Mouse (Mus musculus) c-Kit-positive CD71-positive TER-119-negative erythroid progenitor cells, embryonic 14.5 days (primary cell): ENCODE measurements around the gene Tcte2.

Experiments
- DNase-seq: peaks from one replicate; pipeline ENCODE4 v3.0.0-alpha.2; 2013; ENCODE audit warnings: low read depth

The Tcte2 gene

DNA sequence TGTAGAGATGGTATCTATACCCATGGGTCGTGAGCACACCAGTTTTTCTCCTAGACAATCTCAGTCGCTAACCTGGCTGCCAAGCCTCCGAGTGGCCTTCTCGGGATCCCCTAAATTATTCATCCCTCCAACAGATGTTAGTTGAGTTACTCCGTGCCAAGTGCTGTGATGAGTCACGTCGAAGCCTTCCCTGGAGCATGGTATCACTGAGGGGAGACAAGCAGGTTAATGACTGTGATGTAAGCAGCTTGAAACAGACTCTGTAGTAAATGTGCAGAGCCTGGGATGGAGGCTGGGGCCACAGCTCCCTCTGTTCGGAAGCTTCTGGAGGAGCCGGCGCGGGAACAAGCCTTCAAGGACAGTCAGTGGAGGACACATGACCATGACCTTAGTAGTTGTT lies 44.2 kb downstream of the Tcte2 start:
- no peak for DNase-seq

DNA sequence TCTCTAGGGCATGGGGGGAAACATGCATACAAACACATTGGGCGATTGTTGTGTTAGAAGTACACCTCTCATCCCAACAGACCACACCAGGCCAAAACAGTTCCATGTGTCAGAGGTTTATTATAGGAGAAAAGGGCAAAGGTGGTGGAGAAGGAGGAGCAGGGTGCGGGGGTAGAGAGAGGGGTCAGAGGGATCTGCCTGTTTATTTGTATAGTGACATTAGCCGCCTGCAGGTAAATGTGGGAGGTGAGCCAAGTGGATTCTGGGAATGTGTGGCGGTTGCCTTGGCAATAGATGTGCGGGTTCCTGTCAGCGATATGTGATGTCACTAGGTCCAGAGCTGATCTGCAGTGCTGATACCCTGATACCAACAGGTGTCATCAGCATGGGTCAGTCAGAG lies 45.3 kb downstream of the Tcte2 start:
- no peak for DNase-seq

DNA sequence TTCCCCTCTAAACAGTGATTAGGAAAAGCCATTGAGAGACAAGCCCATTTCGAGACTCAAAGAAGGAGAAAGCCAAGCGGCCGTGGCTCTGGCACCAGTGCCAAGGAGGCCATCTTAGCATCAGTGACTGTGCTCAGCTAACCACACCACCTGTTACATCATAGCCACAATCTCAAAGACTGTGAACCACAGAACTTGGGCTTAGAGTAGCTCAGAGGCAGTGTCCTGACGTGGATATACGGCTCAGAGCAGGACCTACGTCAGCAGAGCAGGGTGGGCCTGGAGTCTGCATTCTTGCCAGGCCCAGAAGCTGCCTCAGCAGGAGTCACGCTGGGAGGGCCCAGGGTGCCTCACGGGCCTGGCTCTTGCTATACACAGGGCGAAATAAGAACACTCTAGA lies 46.1 kb downstream of the Tcte2 start:
- DNase-seq: no peak

DNA sequence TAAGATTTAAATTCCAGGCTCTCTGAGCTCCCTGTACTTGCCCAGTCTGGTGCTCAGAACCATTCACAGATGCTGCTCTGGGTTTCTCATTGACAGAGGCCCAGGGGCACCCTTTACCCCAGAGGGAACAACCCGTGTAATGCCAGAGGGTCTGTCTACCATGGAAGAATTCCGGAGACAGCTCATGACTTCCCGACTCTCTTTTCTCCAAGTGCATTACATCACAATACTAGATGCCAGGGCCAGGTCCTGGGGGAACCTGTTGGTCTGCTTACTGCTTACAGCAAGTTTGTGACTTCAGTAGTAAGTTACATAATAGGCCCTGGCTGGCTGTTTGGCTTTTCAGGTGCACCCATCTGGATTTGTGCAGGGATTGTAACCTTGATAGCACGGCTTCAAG lies 47.0 kb downstream of the Tcte2 start:
- DNase-seq: no peak

DNA sequence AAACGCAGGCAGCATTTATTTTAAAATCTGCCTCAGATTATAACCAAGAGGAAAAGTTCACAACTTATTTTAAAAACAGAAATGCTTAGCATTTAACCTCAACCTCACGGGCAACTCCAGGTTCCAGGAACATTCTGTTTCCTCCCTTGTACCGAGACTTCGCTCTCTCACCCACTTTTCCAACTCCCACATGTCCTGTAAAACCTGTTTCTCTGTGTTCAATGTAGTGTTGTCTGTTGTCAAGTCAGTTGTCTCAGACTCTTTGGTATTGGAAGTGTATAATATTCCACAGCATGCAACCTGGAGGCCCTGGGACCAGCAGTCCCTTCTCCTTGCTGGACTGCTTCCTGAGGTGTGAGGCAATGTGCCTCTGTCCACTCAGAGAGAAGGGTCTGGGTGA lies 47.5 kb downstream of the Tcte2 start:
- no peak for DNase-seq

DNA sequence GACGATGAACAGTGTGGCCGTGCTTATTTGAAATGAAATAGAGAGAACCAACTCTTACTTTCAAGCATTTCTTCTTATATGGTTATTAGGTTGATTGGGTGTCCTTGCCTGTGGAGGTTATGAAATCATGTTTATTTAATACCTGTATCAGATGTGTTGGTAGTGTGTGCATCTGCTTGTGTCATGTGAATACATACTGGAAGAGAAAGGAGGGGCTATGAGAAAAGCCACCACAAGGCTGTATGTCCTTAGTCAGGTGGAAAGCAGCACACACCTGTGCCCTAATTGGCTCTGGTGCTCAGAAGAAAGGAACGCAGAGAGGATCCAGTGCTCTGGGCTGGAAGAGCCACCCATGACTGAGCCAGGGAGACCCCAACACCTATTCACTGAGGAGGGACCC lies 49.1 kb downstream of the Tcte2 start:
- DNase-seq: no peak

DNA sequence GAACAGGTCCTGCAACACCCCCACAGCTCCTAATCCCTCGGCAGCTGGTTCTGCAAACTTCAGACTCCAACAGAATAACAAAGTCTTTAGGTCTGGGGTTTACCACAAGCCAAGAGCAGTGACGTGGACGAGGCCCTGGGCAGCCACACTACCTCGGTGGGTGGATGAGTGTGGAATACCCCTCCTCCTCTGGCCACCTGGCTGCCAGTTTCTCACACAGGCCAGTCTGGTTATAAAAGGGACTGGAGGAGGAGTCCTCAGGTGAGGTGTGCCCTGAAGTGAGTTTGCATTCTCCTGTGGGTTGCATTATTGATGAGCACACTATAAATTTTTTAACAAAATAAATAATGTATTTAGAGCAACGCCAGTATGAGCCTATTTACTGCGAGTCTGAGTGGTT lies 49.5 kb downstream of the Tcte2 start:
- DNase-seq: no peak

DNA sequence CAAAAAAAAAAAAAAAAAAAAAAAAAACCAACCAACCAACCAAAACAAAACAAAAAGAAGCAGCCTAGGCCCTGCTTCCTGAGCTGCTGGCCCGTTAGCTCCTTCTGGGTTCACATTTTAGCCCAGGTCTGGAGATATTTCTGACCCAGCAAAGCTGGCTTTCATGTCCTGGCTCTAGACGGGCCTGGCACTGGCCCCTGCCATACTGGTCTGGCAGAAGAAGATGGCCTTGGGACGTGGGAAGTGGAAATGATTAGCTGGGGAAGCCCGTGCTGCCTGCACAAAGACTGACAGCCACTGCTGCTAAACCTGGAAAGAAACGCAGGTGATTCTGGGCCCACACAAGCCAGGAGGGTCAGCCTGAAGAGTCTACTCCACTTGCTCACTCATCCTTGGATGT lies 50.5 kb downstream of the Tcte2 start:
- DNase-seq: no peak

DNA sequence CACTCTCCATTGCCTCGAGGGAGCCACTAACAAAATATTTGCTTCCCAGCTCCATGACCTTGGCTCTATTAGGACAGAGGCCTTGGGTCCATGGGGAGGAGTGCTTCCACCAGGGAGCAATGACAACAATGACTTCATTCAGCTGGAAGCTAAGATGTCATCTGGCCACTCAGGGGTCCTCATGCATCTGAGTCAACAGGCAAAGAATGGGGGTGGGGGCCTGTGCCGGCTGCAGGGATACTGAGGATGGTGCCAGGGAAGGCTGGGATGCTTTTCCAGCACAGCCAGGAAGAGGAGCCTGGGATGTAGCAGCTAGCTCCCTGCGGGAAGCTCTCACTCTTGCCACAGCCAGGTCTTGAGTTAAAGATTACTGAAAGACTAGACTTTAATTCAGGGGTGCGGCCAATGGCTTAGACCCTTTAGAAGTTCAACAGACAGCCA lies 56.1 kb downstream of the Tcte2 start:
- no peak for DNase-seq

DNA sequence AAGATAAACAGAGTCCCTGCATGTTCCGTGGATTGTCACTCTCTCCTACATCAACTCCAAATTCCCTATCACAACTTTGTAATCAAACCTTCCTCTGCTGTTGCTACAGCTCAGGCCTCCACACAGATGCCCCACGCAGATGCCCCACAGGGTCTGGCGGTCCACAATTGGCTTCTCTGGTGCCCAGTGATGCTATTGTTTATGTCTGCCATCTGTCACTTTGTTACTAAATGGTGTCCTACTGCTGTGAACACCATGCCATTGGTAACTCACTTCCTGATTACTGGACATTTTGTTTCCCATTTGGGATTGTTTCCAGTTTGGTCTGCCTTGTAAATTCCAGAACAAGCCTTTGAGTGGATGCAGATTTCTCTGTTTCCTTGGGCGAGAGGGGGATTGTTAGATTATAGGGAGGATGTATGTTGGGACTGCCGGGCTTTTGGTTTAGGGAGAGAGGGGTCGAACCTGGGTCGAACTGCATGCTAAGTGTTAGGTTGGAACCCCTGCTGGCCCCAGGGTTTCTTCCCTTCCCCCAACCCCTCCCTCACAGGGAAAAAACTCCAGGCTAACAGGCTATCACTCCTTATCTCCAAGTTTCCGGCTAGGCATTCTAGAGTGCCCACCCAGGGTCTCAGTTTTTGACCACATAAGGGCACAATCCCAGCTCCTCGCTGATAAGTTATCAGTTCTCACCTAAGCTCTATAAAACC lies 57.9 kb downstream of the Tcte2 start:
- DNase-seq: no peak

DNA sequence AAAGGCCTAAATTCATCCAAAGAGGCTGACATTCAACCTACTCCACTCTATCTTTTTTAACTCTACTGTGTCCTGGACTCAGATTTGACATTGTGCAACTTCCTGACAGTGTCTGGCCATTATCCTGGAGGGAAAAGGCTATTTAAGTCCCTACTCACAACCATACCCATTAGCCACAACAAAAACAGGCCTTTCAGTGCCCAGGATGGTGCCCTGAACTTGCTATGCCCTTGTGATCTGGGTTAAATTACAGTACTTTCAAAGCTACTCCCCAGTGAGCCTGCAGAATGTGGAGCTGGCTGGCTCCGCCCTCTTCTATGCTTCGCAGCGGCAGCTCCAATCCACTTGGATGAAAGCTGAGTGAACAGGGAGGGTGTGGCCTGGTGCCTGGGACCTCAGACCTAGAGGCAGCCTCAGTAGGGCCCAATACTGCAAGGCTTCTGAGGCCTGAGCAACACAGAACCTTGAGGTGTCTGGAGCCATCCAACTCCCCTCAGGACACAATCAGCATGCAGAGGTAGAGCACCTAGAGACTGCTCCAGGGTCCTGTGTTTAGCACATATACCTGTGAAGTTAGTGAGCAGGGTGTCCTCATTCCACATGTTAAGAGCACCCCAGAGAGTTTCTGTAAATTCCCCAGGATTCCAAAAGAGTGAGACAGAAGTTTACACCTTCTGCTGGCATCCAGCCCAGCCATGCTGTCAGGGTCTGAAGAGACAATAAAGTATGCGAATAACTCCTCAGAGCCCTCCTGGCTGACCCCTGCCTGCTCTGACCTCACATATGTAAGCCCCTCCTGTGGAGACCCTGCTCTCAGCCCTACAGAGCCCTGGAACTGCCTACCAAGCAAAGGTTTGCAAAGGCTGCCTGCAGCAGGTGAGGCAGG lies 61.3 kb downstream of the Tcte2 start:
- DNase-seq: no peak

DNA sequence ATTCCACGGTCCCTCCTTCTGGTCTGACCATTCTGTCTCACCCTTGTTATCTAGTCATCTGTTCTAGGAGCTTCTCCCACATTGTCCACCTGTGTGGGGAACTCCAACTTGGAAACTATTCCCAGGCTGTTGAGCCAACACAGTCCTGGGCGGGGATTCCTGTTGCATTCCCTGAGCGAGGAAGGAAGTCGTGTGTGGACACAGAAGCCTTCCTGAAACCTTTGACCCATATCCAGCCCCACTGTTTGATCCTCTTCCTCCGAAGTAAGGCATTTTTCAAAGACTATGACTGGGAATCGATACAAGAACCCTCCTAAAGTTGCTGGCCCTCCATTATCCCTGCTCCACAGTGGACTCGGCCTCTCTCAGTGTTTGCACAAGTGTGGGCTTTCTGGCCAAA lies 61.9 kb downstream of the Tcte2 start:
- DNase-seq: no peak

DNA sequence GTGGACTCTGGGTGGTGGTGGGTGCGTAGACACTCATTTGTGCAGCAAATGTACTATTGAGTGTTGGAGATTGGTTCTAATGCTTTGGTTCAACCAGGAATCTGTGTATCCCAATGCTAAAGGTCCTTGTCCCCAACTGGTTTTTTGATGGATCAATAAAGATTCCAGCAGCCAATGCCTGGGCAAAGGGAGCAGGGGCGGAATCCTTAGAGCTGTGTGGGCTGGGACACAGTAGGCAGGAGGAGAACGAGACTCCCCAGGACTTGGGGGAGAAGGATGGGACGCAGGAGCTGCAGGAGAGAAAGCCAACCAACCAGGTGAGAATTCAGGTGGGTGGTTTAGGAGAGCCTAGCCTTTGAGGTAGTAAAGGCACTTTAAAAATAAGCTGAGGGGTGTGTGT lies 63.4 kb downstream of the Tcte2 start:
- no peak for DNase-seq

DNA sequence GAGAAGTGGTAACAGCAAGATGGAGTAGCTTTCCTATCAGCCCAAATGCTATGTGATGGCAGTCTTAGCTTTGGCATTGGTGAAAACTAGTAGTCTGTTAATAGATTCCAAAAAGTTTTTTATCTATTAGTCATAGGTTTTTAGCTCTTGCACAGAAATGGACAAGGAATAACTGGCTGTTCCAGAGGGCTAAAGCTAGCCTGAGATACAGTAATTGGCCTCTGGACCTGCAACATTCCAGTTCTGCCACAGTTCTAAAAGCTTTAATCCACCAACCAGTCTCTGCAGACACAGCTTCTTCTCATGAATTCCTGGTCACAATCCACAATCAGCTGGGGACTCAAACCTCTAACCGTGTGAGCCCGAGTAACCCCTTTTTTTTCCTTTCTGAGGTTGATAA lies 64.0 kb downstream of the Tcte2 start:
- DNase-seq: no peak

DNA sequence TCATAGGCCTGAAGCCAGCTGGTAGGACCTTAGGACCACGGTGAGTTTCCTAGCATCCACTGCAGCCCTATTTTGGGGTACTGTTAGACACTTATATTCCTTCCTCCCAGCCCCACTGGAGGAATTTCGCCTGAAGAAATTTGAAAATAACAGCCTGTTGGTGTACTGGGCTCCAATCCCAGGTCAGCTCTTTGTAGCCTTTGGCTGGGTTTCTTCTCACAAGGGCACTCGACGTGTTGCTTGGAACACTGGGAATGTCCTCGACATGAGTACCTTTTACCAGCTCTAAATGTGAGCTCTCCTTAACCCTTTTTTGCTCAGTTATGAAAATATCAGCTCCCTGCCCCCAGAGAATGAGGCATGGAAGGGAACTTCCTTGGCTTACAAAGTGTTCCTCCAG lies 65.7 kb downstream of the Tcte2 start:
- no peak for DNase-seq

DNA sequence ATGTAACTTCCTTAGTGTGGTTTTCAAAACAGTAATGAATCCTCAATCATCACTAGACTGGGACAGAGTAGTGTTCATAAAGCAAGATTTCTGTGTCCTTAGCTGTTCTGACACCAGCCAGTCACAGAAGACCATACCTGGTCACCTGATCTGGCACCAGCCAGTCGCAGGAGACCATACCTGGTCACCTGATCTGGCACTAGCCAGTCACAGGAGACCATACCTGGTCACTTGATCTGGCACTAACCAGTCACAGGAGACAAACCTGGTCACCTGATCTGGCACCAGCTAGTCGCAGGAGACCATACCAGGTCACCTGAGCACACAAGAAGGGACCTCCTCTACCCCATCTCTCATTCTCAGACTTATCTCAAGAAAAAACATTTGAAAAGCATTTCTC lies 66.4 kb downstream of the Tcte2 start:
- no peak for DNase-seq

DNA sequence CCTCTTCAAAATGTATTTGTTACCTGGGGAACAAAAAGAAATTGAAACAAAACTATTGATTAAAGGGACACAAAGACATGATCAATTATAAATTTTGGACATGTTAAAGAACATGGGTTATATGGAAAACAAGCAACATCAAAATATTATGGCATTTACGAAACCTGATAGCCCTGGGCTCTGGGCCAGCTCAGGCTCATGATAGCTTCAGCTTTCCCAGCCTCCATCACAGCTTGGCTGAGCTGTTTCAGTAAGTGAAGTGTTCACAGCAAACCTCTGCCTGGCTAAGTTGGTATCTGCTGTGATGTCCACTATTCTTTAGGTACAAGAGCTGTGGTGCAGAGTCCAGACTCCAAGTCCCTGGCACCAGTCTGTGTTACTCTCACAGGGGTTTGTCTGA lies 67.4 kb downstream of the Tcte2 start:
- no peak for DNase-seq

DNA sequence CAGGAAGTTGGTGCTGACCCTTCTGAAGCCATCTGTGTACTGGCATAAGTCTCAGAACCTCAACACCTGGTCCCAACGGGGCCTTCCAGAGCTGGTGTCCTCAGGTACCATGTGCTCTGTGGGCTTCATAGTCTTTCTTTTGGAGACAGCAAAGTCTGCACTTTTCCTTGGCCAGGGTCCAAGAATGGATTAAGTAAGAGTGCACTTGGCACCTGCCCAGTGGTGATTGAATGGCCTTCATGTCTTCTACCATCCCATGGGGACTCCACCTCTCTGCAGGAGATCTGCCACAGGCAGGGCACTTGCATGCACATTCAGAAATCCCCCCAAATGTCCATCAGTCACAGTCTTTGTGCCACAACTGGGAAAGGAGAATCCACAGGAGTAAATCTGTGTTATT lies 74.0 kb downstream of the Tcte2 start:
- no peak for DNase-seq

DNA sequence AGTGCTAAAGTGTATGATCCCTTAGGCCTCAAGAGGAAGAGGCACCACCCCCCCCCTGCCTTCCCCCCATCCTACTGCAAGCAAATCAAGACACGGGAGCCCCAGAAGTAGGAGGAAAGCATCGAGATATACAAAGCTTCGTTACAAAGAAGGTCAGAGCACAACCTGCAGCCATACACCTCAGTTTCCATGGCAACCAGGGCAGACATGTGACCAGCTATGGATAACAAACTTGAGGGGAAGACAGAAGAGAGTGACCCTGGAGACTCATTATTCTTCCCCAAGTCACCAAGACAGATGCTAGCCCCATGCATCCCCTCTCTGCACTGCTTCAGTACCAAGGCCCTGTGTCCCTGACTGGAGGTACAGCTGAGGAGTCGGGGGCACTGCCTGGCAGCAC lies 74.5 kb downstream of the Tcte2 start:
- DNase-seq: no peak

DNA sequence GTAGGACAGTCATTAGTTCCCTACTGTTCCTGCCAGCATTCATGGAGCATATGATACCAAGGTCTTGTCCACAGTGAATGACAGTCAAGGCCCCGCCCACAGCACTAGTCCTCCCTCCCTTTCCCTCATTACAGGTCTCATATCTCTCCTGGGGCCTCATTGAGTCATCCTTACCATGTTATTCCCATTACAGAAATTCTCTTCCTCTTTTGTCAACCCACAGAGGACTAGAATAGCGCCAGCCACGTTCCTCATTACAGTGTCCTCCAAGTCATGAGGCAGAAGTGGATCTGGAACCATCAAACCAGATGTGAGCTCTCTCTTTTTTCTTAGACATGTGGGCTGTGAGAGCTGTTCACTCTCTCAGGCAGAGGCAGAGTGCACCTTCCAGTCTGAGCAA lies 76.0 kb downstream of the Tcte2 start:
- no peak for DNase-seq

DNA sequence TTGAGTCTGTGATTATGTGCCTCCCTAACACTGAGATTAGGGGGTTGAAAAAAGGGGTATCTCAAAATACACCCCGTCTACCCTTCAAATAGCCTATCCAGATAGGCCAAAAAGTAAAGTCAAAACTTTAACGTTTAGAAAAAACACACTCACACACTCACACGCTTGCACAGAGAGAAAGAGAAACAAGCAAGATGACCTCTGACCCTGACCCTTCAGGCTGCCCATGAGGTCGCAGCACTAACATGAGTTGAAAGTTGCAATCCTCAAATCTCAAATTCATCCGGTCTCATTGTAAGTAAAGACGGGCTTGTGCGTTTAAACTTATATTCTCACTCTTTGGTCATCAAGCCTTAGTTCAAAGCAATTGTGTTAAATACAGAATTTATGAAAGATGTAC lies 77.4 kb downstream of the Tcte2 start:
- DNase-seq: no peak

DNA sequence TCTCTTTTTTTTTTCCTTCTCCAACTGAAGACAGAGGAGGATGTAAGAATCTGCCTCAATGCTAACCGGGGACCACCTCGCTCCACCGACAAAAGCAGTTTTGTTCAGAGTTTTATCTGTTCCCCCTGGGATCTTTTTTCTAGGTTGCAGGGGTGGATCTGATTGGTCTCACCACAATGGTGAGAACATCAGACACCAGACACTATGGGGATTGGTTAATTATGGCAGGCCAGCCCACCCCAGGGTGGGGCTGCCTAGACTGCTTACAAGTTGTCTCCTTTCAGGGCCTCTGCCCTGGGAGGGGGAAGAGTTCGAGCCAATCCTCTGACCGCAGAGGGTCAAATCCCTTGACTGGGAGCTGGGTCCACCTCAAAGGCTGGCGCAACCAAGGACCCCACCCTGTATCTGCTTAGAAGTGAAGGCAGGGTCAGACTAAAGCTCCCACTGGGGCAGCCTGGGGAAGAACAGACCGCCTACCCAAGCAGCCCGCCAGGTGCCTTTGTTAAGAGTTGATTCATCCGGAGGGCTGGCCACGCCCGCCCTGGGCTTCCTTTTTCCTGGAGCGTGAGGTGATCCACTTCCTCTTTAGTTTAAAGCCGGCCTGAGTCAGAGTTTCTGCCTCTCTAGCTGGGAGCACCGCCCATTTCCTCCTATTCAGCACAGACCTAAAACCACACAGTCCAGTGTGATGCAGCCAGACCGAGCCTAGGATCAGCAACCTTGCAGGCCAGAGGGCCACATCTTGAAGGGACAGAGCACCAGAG lies 78.0 kb downstream of the Tcte2 start:
- DNase-seq: peak; percentile 4

DNA sequence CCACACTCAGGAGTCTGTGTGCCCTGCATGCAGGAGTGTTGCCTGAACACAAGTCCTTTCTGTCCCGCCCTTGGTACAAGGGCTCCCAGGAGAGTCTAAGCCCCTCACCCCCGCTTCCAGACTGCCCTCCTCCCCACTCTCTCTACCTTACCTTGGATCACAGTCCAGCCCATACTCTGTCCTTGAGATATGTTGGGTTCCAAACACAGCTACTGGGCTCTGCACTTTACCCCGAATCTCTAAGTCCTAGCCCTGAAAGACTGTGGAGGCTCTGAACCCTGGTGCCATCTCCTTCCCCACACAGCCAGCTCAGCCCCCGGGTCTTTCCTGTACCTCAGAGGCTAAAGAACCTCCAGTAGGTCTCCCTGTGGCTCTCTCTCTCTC lies 78.6 kb downstream of the Tcte2 start:
- no peak for DNase-seq
